Mouse (Mus musculus) adrenal gland (tissue): ENCODE results near the gene Mcl1.
"Not testable (repeated sequence)": the region's sequence is repeated elsewhere in the genome, so short reads cannot be mapped to it uniquely, and the experiment has no call there.

Experiments used
- intact Hi-C: fragments of 180-260 bp; cut with DNase I; formaldehyde crosslinking; loops from one replicate; pipeline ENCODE4 v1.15.1; 2025

Gene Mcl1

GRCm38 (mm10) chr3:95648016-95648415 lies 10.6 kb upstream of the Mcl1 start:
- intact Hi-C loops: no loop called here

GRCm38 (mm10) chr3:95650276-95651032 lies 8.1 kb upstream of the Mcl1 start:
- intact Hi-C loops: no loop called here

GRCm38 (mm10) chr3:95651033-95651373 lies 7.6 kb upstream of the Mcl1 start:
- intact Hi-C loops: no loop called here

GRCm38 (mm10) chr3:95651391-95652203 lies 7.0 kb upstream of the Mcl1 start:
- intact Hi-C loops: no loop called here

GRCm38 (mm10) chr3:95652204-95652811 lies 6.3 kb upstream of the Mcl1 start:
- intact Hi-C loops: no loop called here

- intact Hi-C loops: no loop called here
Measured at GRCm38 (mm10) chr3:95652871-95653270, 5.7 kb upstream of the Mcl1 start.

GRCm38 (mm10) chr3:95653473-95654034 lies 5.0 kb upstream of the Mcl1 start:
- intact Hi-C loops: no loop called here

DNA sequence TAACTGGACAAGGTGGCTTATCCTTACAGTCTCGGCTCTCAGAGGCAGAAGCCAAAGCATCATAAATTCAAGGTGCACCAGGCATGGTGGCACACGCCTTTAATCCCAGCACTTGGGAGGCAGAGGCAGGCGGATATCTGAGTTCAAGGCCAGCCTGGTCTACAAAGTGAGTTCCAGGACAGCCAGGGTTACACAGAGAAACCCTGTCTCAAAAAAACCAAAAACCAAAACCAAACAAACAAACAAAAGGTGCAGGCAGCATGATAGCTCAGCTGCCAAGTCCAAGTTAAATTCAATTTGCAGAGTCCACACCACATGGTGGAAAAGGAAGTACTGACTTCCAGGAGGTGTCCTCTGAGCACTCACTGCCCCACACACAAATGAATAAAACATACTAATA lies 4.2 kb upstream of the Mcl1 start:
- intact Hi-C loops: not testable (repeated sequence)

DNA sequence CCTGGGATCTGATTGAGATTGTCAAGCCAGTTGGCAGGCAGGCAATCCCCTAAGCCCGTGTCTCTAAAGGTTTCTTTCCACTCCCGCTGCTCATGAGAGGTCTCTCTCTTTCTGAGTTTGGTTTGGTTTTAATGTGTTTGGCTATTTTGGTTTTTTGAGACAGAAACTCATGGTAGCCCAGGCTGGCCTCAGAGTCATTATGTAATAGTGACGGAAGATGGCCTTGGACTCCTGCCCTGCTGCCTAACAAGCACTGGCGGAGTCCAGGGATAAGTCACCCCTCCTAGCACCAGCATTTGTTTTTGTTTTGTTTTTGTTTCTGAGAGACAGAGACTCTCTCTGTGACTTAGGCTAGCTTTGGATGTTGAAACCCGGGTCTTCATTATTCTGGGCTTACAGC lies 3.2 kb upstream of the Mcl1 start:
- intact Hi-C loops: no loop called here

DNA sequence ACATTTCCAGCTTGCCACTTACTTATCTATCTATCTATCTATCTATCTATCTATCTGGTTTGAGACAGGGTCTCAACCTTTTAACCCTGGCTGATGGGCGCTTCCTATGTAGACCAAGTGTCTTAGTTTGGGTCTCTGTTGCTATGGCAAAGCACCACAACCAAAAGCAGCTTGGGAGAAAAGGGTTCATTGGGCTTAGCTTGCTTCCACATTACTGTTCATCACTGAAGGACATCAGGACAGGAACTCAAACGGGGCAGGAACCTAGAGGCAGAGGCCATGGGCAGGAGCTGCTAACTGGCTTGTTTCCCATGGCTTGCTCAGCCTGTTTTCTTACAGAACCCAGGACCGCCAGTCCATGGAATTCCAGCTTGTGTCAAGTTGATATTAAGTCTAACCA lies 1.5 kb upstream of the Mcl1 start:
- intact Hi-C loops: no loop called here

- intact Hi-C loops: loop anchor here (2.0 kb wide), 1 partner anchor 17 kb away; no protein-coding TSS in a partner anchor
Measured at GRCm38 (mm10) chr3:95657711-95658110, 877 bp upstream of the Mcl1 start.

DNA sequence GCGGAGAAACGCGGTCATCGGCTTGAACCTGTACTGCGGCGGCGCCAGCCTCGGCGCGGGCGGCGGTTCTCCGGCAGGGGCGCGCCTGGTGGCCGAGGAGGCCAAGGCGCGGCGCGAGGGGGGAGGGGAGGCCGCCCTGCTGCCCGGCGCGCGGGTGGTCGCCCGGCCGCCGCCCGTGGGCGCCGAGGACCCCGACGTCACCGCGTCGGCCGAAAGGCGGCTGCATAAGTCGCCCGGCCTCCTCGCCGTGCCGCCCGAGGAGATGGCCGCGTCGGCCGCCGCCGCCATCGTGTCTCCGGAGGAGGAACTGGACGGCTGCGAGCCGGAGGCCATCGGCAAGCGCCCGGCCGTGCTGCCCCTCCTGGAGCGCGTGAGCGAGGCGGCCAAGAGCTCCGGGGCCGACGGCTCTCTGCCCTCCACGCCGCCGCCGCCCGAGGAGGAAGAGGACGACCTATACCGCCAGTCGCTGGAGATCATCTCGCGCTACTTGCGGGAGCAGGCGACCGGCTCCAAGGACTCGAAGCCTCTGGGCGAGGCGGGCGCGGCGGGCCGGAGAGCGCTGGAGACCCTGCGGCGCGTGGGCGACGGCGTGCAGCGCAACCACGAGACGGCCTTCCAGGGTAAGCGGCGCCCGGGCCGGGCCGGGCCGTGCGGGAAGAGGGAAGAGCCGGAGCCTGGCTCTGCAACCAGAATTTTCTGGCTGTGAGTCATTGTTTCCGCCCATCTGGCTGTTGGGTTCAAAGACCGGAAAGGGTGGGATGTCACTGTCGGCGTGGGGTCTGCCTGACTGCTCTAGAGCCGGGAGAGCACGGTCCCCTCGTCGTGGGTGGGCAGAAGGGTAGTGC lies 502 bp downstream of the Mcl1 start:
- intact Hi-C loops: loop anchor here (2.0 kb wide), 1 partner anchor 16 kb away; no protein-coding TSS in a partner anchor

- intact Hi-C loops: loop anchor here (2.0 kb wide), 1 partner anchor 15 kb away; no protein-coding TSS in a partner anchor
Measured at GRCm38 (mm10) chr3:95659948-95660347, 1.4 kb downstream of the Mcl1 start.

DNA sequence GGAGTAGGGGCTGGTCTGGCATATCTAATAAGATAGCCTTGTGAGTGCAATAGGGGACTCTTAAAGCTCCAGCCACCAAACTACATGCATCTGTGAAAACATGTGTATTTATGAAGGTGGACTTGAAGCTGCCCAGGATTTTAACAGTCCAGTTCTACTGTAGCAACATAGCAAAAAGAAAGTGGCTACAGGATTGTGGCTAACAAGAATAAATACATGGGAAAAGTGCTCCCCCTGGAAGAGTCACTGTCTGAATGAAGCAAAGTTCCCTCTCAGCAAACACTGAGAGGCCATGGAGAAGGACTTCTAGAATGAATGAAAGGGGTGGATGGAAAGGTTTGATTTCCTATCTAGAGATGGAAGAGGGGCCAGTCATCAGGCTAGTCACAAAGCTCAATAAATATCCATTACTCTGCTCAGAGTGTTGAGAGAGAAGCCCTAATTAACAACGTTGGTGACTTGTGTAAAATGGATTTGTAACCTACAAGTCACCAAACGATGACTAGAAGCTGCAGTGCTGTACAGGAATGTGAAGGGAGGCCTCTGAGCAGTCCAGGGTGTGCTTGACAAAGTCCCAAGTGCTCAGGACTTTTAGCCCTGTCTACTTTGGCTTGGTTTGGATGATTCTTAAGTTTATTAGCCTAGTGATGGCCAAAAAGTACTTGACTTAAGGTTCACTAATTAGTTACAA lies 2.3 kb downstream of the Mcl1 start:
- intact Hi-C loops: no loop called here

GRCm38 (mm10) chr3:95661945-95662715 lies 3.5 kb downstream of the Mcl1 start:
- intact Hi-C loops: no loop called here

DNA sequence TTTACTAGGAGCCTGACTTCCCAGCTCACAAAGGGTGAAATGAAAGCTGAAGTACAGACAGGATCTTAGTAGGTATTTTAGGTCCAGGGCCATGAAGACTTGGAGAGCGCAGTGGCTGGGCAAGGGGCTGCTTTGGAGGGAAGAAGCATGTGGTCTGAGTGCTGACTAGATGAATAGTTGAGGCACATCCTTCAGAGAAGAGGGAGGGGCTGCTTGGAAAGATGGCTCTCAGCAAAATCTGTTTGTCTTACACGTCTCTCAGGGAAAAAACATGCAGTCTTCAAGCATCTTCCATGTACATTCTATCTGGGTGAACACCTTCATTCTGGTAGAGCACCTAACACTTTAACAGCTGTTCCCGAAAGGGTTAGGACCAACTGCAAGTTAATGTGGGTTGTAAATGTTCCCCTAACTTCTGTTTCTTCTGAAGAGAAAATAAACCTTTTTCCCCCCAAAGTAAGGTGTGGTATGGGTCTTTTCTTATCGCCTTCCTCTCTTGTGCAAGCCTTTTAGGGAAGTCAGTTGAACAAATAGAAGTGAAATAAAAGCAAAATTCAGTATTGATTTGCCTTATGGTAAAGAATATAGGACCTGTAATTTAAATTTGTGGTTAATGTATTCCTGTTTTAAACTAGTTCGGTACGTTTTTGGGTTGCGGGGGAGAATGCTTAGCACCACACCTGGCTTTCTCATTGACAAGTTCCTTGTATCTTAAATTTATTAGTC lies 4.3 kb downstream of the Mcl1 start:
- intact Hi-C loops: no loop called here

DNA sequence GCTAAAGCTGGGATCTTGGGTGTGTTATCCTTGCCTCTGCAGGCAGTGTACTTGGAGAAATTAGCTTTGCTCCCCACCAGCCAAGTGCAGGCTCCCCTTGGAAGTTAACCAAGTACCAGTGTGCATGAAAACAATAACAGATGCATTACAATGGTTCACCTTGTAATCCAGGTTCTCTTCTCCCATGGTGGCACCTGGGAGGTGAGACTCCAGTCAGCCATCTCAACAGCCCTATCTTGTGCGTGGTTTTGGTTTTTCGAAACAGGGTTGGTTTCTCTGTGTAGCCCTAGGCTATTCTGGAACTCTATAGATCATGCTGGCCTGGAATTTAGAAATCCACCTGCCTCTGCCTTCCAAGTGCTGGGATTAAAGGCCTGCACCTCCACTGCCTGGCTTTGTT lies 4.9 kb downstream of the Mcl1 start:
- intact Hi-C loops: no loop called here

DNA sequence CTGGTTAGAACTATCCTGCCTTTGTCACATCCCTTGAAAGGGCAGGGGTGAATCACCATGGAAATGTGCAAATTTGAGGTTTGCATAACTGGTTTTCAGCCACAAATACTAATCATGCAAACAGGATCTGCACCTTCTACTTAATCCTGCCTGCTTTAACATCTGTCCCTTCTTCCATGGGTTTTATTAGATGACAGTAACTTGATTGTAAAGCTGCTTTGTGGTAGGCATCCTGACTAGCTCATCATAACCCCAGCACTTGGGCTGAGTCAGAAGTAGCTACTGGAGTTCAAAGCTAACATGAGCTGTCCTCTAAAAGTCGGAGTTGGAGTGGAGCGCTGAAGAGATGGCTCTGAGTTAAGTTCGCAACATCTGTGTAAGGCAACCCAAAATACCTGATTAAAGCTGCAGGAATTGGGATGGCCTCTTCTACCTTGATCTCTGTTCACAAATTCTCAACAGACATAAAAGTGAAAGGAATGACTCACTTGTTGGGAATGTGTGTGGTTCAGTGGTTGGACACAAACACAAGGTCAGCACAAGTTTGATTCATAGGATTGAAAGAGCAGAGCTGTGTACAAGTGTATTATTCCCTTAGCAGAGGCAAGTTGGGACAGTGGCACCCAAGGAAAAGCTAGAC lies 5.5 kb downstream of the Mcl1 start:
- intact Hi-C loops: no loop called here
